Mouse (Mus musculus) liver, adult 2 months (tissue): ENCODE results near the gene Cep57.

Experiments used
- CTCF ChIP-seq: fragments of 200-500 bp; IDR thresholded peaks from 2 replicates; pipeline ENCODE4 v1.5.1; 2011; ENCODE audit warnings: low read depth, low read length, control low read depth
- POLR2A ChIP-seq: fragments of 200-500 bp; IDR thresholded peaks from 2 replicates; pipeline ENCODE4 v1.6.1; 2011; ENCODE audit warnings: low read length, control low read depth; ENCODE audit not compliant: insufficient read depth; ENCODE audit errors: extremely low read depth

DNA sequence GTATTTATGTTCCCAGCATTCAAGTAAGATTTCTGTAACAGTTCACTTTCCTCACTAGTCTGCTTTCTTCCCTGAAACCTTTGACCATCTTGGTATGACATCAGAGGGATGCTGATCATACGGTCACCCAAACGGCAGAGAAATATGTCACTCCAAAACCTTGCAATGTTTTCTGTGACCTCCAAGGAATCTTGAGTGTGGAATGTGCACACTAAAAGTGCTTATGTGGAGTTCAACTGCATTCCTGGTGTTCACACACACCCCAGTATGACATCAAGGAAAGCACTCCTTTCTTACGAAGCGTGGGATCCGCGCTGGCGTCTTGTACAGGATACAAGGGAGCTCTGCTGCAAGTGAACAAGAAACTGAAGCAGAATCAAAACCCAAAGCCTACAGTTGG, 20.1 kb downstream of the Cep57 start:
- TF ChIP-seq CTCF (no peak), POLR2A (no peak)
